Mouse (Mus musculus) midbrain, embryonic 15.5 days (tissue): ENCODE data around the gene Gtf2ird1. TPM values are rescaled to one million over a fixed set of nuclear protein-coding genes. Genes with fewer than 3 reads are reported as not detected.
"Not testable (repeated sequence)": the region's sequence is repeated elsewhere in the genome, so short reads cannot be mapped to it uniquely, and the experiment has no call there.

Source experiments
- ATAC-seq: fragments of 200-750 bp; cut with Nextera tagmentation; replicated peaks from 2 replicates; pipeline ENCODE4 v1.8.0; 2017; ENCODE audit warnings: moderate TSS enrichment
- H3K27ac ChIP-seq: fragments of 300-500 bp; sonication (generic); 2 replicates; pipeline ENCODE4 v1.5.1; 2015; ENCODE audit warnings: mild to moderate bottlenecking, inconsistent platforms
- H3K27me3 ChIP-seq: fragments of 300-500 bp; sonication (generic); replicated peaks from 2 replicates; pipeline ENCODE4 v1.6.1; 2015; ENCODE audit warnings: inconsistent platforms
- H3K36me3 ChIP-seq: fragments of 300-500 bp; sonication (generic); replicated peaks from 2 replicates; pipeline ENCODE4 v1.6.1; 2015; ENCODE audit warnings: inconsistent platforms
- H3K4me1 ChIP-seq: fragments of 300-500 bp; sonication (generic); 2 replicates; pipeline ENCODE4 v1.6.1; 2015; ENCODE audit warnings: inconsistent platforms
- H3K4me2 ChIP-seq: fragments of 300-500 bp; sonication (generic); 2 replicates; pipeline ENCODE4 v1.6.1; 2015; ENCODE audit warnings: inconsistent platforms, mild to moderate bottlenecking, moderate library complexity
- H3K4me3 ChIP-seq: fragments of 300-500 bp; sonication (generic); 2 replicates; pipeline ENCODE4 v1.5.1; 2015; ENCODE audit warnings: mild to moderate bottlenecking, inconsistent platforms
- H3K9ac ChIP-seq: fragments of 300-500 bp; sonication (generic); 2 replicates; pipeline ENCODE4 v1.6.1; 2015; ENCODE audit warnings: mild to moderate bottlenecking, inconsistent platforms
- H3K9me3 ChIP-seq: fragments of 300-500 bp; sonication (generic); 2 replicates; pipeline ENCODE4 v1.6.1; 2016; ENCODE audit warnings: inconsistent platforms
- WGBS: fragments of 180-500 bp; shearing (Covaris S2); methylation state at CpG from one replicate; pipeline ENCODE4 v1.1.7; 2015; ENCODE audit warnings: mixed read lengths; 5-methylcytosine and 5-hydroxymethylcytosine counted together
- polyA plus RNA-seq: library from polyadenylated mRNA; unstranded; fragments of >200 nt; fragmentation: Nextera tagmentation; extraction: Ambion mirVana; gene quantifications from 2 replicates; pipeline ENCODE4 v1.2.1, GENCODE M21; 2015

Gene Gtf2ird1
- polyA plus RNA-seq, 1 experiment from 2014 or later = 89.0 TPM

GRCm38 (mm10) chr5:134489583-134489982, 33.1 kb upstream of the Gtf2ird1 start:
- Histone ChIP-seq H3K9ac (no peak overlapping the region), H3K4me2 (no peak overlapping the region), H3K4me1 (no peaks in the 10 kb centered on the region), H3K27ac (no peak overlapping the region), H3K27me3 (no peaks in the 10 kb centered on the region), H3K9me3 (no peaks in the 10 kb centered on the region), H3K36me3 (peaks cover 28% of the 10 kb centered on the region), H3K4me3 (no peak overlapping the region)
- WGBS = 23% methylated on average over 9 of the region's 9 CpGs
- ATAC-seq = no peak

- WGBS = 94% methylated on average over 4 of the region's 4 CpGs
- Histone ChIP-seq H3K4me2 (no peak overlapping the region), H3K4me3 (no peak overlapping the region), H3K9me3 (no peaks in the 10 kb centered on the region), H3K9ac (no peak overlapping the region), H3K27me3 (no peaks in the 10 kb centered on the region), H3K27ac (no peak overlapping the region), H3K36me3 (peaks cover 26% of the 10 kb centered on the region), H3K4me1 (no peaks in the 10 kb centered on the region)
- ATAC-seq = no peak
These were observed 32.1 kb upstream of the Gtf2ird1 start for GRCm38 (mm10) chr5:134488596-134488995.

- Histone ChIP-seq H3K27ac (no peak overlapping the region), H3K9ac (no peak overlapping the region), H3K4me3 (no peak overlapping the region), H3K4me1 (no peaks in the 10 kb centered on the region), H3K36me3 (peaks cover 20% of the 10 kb centered on the region), H3K27me3 (no peaks in the 10 kb centered on the region), H3K9me3 (no peaks in the 10 kb centered on the region), H3K4me2 (no peak overlapping the region)
- WGBS = 78% methylated on average over 10 of the region's 10 CpGs
- ATAC-seq = no peak
These were observed 31.5 kb upstream of the Gtf2ird1 start for GRCm38 (mm10) chr5:134488042-134488441.

- no peaks in the 10 kb centered on the region for H3K27me3 ChIP-seq
- 59% methylated on average over 13 of the region's 13 CpGs for WGBS
- H3K4me1 ChIP-seq = no peaks in the 10 kb centered on the region
- no peaks in the 10 kb centered on the region for H3K9me3 ChIP-seq
- H3K4me2 ChIP-seq = no peak overlapping the region
- no peak overlapping the region for H3K4me3 ChIP-seq
- H3K9ac ChIP-seq = no peak overlapping the region
- peak; percentile 79 for ATAC-seq
- no peak overlapping the region for H3K27ac ChIP-seq
- H3K36me3 ChIP-seq = peaks cover 13% of the 10 kb centered on the region
These were observed 29.6 kb upstream of the Gtf2ird1 start for GRCm38 (mm10) chr5:134485900-134486665.

- no peaks in the 10 kb centered on the region for H3K4me1 ChIP-seq
- ATAC-seq = no peak; the same call in 1 of the 2 replicates
These were observed 28.7 kb upstream of the Gtf2ird1 start for GRCm38 (mm10) chr5:134485183-134485730.

GRCm38 (mm10) chr5:134483291-134483690, 26.8 kb upstream of the Gtf2ird1 start:
- no peak overlapping the region for H3K4me3 ChIP-seq
- H3K9ac ChIP-seq = no peak overlapping the region
- no peak for ATAC-seq
- H3K27me3 ChIP-seq = no peaks in the 10 kb centered on the region
- WGBS = 90% methylated on average over 1 of the region's 1 CpGs
- H3K4me2 ChIP-seq = no peak overlapping the region
- H3K27ac ChIP-seq = no peak overlapping the region
- no peaks in the 10 kb centered on the region for H3K4me1 ChIP-seq
- H3K36me3 ChIP-seq = no peaks in the 10 kb centered on the region
- no peaks in the 10 kb centered on the region for H3K9me3 ChIP-seq

More at GRCm38 (mm10) chr5:134485183-134485730, 28.7 kb upstream of the Gtf2ird1 start:
- Histone ChIP-seq H3K27me3 (no peaks in the 10 kb centered on the region), H3K36me3 (peaks cover 5% of the 10 kb centered on the region), H3K4me3 (no peak overlapping the region), H3K9ac (no peak overlapping the region), H3K9me3 (no peaks in the 10 kb centered on the region), H3K27ac (no peak overlapping the region), H3K4me2 (no peak overlapping the region)
- 83% methylated on average over 7 of the region's 7 CpGs for WGBS

- ATAC-seq = no peak
- no peak overlapping the region for H3K27ac ChIP-seq
- H3K9me3 ChIP-seq = no peaks in the 10 kb centered on the region
- no peak overlapping the region for H3K9ac ChIP-seq
- no peaks in the 10 kb centered on the region for H3K27me3 ChIP-seq
- no peak overlapping the region for H3K4me2 ChIP-seq
- 47% methylated on average over 11 of the region's 11 CpGs for WGBS
- H3K4me1 ChIP-seq = no peaks in the 10 kb centered on the region
- H3K36me3 ChIP-seq = no peaks in the 10 kb centered on the region
- no peak overlapping the region for H3K4me3 ChIP-seq
These were observed 25.8 kb upstream of the Gtf2ird1 start for GRCm38 (mm10) chr5:134482331-134482730.

GRCm38 (mm10) chr5:134478886-134479285, 22.4 kb upstream of the Gtf2ird1 start:
- H3K4me1 ChIP-seq, ATAC-seq, H3K27ac ChIP-seq, H3K9me3 ChIP-seq, H3K4me2 ChIP-seq, H3K27me3 ChIP-seq, H3K9ac ChIP-seq, H3K4me3 ChIP-seq, H3K36me3 ChIP-seq: not testable (repeated sequence)

- not testable (repeated sequence) for H3K27ac ChIP-seq, H3K4me2 ChIP-seq, H3K36me3 ChIP-seq, ATAC-seq, H3K9ac ChIP-seq, H3K27me3 ChIP-seq, H3K4me3 ChIP-seq, H3K4me1 ChIP-seq, H3K9me3 ChIP-seq
- 91% methylated on average over 7 of the region's 7 CpGs for WGBS
These were observed 19.2 kb upstream of the Gtf2ird1 start for GRCm38 (mm10) chr5:134475686-134476085.

- Histone ChIP-seq H3K9me3 (no peaks in the 10 kb centered on the region), H3K4me3 (no peak overlapping the region), H3K4me1 (no peaks in the 10 kb centered on the region), H3K9ac (no peak overlapping the region), H3K36me3 (no peaks in the 10 kb centered on the region), H3K27me3 (no peaks in the 10 kb centered on the region), H3K27ac (no peak overlapping the region), H3K4me2 (no peak overlapping the region)
- 95% methylated on average over 6 of the region's 6 CpGs for WGBS
- ATAC-seq = no peak
These were observed 18.6 kb upstream of the Gtf2ird1 start for GRCm38 (mm10) chr5:134475006-134475605.

GRCm38 (mm10) chr5:134473902-134474301, 17.4 kb upstream of the Gtf2ird1 start:
- no peak overlapping the region for H3K27ac ChIP-seq
- no peak overlapping the region for H3K4me3 ChIP-seq
- WGBS = 91% methylated on average over 2 of the region's 2 CpGs
- H3K9me3 ChIP-seq = no peaks in the 10 kb centered on the region
- H3K4me1 ChIP-seq = no peaks in the 10 kb centered on the region
- H3K9ac ChIP-seq = no peak overlapping the region
- no peak overlapping the region for H3K4me2 ChIP-seq
- no peaks in the 10 kb centered on the region for H3K27me3 ChIP-seq
- no peak for ATAC-seq
- no peaks in the 10 kb centered on the region for H3K36me3 ChIP-seq

GRCm38 (mm10) chr5:134470538-134471169, 14.1 kb upstream of the Gtf2ird1 start:
- Histone ChIP-seq H3K36me3 (no peaks in the 10 kb centered on the region), H3K27me3 (no peaks in the 10 kb centered on the region), H3K9me3 (no peaks in the 10 kb centered on the region), H3K4me3 (no peak overlapping the region), H3K4me2 (no peak overlapping the region), H3K4me1 (peaks cover 13% of the 10 kb centered on the region), H3K27ac (no peak overlapping the region), H3K9ac (no peak overlapping the region)
- 79% methylated on average over 8 of the region's 8 CpGs for WGBS
- ATAC-seq = no peak
